Mouse (Mus musculus) hindbrain, postnatal 0 days (tissue): Measurements from ENCODE around the gene Gramd4. TPM values are rescaled to one million over a fixed set of nuclear protein-coding genes. Genes with fewer than 3 reads are reported as not detected.

ENCODE experiments used
- ATAC-seq: fragments of 200-750 bp; cut with Nextera tagmentation; 2 replicates; pipeline ENCODE4 v1.8.0; 2017; ENCODE audit warnings: mild to moderate bottlenecking, moderate TSS enrichment, moderate library complexity
- DNase-seq: peaks from one replicate; pipeline ENCODE4 v3.0.0-alpha.2; 2015; ENCODE audit warnings: low spot score
- H3K27ac ChIP-seq: fragments of 300-500 bp; sonication (generic); 2 replicates; pipeline ENCODE4 v1.5.1; 2014; ENCODE audit warnings: mild to moderate bottlenecking
- H3K27me3 ChIP-seq: fragments of 300-500 bp; sonication (generic); 2 replicates; pipeline ENCODE4 v1.6.1; 2014; ENCODE audit warnings: low read length, mixed read lengths; ENCODE audit not compliant: insufficient read depth
- H3K36me3 ChIP-seq: fragments of 300-500 bp; sonication (generic); 2 replicates; pipeline ENCODE4 v1.6.1; 2014; ENCODE audit warnings: low read length, mixed read lengths; ENCODE audit not compliant: insufficient read depth
- H3K4me1 ChIP-seq: fragments of 300-500 bp; sonication (generic); 2 replicates; pipeline ENCODE4 v1.6.1; 2014; ENCODE audit warnings: antibody characterized with exemption, low read length, mixed read lengths; ENCODE audit not compliant: insufficient read depth
- H3K4me2 ChIP-seq: fragments of 300-500 bp; sonication (generic); 2 replicates; pipeline ENCODE4 v1.6.1; 2014; ENCODE audit warnings: low read depth, mild to moderate bottlenecking, low read length, moderate library complexity, mixed read lengths
- H3K4me3 ChIP-seq: fragments of 300-500 bp; sonication (generic); 2 replicates; pipeline ENCODE4 v1.5.1; 2014; ENCODE audit warnings: low read length
- H3K9ac ChIP-seq: fragments of 300-500 bp; sonication (generic); replicated peaks from 2 replicates; pipeline ENCODE4 v1.6.1; 2014; ENCODE audit warnings: mild to moderate bottlenecking, low read length, moderate library complexity, mixed read lengths
- H3K9me3 ChIP-seq: fragments of 300-500 bp; sonication (generic); 2 replicates; pipeline ENCODE4 v1.6.1; 2016; ENCODE audit warnings: low read length, mixed read lengths
- CTCF ChIP-seq: IDR thresholded peaks from 2 replicates; pipeline ENCODE4 v1.5.1; 2016; ENCODE audit warnings: antibody characterized with exemption, control low read depth, low read depth
- WGBS: fragments of 180-500 bp; shearing (Covaris S2); extraction: QIAGEN DNeasy Blood & Tissue Kit; methylation state at CpG from one replicate; pipeline ENCODE4 v1.1.7; 2014; 5-methylcytosine and 5-hydroxymethylcytosine counted together
- polyA plus RNA-seq: library from polyadenylated mRNA; unstranded; fragments of >200 nt; fragmentation: Nextera tagmentation; extraction: Ambion mirVana; gene quantifications from 2 replicates; pipeline ENCODE4 v1.2.1, GENCODE M21; 2015
- total RNA-seq: library from RNA; depleted of rRNA; stranded (reverse); fragments of >200 nt; gene quantifications from 2 replicates; pipeline ENCODE4 v1.2.3, GENCODE M21; 2014

Gene Gramd4
- total and polyA plus RNA-seq, 2 experiments from 2014 or later, result 18.6 to 36.2 TPM

DNA sequence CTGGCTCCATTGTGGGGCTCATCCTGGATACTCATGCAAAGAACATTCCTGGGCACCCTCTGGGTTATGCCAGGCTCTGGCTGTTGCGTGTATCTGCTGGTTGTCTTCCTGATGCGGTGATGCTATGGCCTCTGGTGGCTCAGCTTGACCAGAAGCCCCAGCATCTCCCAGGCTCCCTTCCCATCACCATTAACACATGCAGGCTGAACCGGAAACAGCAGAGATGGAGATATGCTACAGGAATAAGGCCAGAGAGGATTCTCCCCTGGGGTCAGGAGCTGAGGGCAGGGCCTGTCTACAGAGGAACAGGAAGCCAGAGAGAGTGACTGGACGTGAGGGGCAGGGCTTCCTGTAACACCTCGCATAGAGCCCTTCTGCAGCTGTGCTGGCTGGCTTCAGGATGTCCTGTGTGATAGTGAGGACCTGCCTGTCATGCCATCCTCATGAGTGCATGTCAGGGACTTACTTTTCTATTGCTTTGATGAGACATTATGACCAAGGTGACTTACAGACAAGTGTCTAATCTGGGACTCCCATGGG is 1.2 kb upstream of the Gramd4 start:
- Histone ChIP-seq H3K27me3 (no peaks in the 10 kb centered on the region), H3K36me3 (no peaks in the 10 kb centered on the region), H3K27ac (no peak overlapping the region), H3K9me3 (no peaks in the 10 kb centered on the region), H3K4me3 (no peak overlapping the region), H3K9ac (no peak overlapping the region), H3K4me1 (peaks cover 26% of the 10 kb centered on the region), H3K4me2 (no peak overlapping the region)
- no peak for ATAC-seq
- DNase-seq, result no peak
- no peak for TF ChIP-seq CTCF
- WGBS, result 84% methylated on average over 5 of the region's 5 CpGs

DNA sequence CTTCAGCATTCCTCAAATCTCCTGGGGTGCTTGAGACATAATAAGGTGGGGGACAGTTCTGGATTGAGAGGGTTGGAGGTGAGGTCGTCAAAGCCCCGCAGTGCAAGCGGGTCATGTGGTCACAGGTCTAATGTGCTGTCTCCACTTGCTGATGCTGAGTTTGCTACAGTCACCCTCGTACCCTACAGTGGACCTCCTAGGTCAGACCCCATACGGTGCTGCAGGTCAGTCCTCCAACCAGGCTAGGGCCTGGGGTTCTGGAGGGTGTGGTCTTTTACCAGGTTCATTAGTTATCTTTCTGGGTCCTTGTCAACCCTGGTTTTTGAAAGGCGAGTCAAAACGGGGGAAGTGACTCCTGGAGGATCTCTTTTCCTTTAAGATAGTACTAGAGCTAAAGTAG is 413 bp downstream of the Gramd4 start:
- WGBS, result 8% methylated on average over 7 of the region's 7 CpGs
- Histone ChIP-seq H3K9me3 (no peaks in the 10 kb centered on the region), H3K9ac (peak overlapping the region; percentile 97; the same call in 1 of the 2 replicates), H3K36me3 (no peaks in the 10 kb centered on the region), H3K4me2 (peak overlapping the region; percentile 93), H3K4me1 (peaks cover 42% of the 10 kb centered on the region), H3K4me3 (peak overlapping the region; percentile 82), H3K27me3 (no peaks in the 10 kb centered on the region), H3K27ac (peak overlapping the region; percentile 95)
- DNase-seq (no peak), ATAC-seq (peak; percentile 41)
- no peak for TF ChIP-seq CTCF

DNA sequence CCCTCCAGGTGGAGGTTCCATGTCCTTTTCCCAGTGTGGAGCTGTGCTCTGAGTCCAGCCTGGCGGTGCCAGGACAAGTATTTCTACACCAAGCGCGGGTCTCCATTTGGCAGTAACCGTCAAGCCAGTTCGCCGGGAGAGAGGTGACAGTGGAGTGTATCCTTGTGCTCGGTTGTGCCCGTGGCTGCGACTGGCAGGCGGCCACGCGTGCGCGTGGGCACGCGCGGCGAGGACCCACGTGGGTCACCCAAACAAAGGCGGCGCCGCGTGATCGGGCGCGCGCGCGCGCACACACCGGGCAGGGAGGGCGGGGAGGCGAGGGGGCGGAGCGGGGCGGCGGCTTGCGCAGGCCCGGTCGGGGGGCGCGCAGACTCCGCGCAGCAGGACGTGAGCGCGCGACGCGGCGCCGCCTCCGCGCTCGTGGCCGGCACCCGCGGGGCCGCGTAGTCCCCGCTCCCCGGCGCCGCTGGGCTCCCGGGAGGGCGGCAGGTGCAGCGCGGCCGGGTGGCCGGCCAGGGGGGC is 960 bp downstream of the Gramd4 start:
- DNase-seq (peak; percentile 97), ATAC-seq (peak; percentile 77)
- Histone ChIP-seq H3K9me3 (no peaks in the 10 kb centered on the region), H3K4me1 (peaks cover 43% of the 10 kb centered on the region), H3K4me3 (peak overlapping the region; percentile 82), H3K9ac (peak overlapping the region; percentile 97), H3K36me3 (no peaks in the 10 kb centered on the region), H3K4me2 (peak overlapping the region; percentile 93), H3K27me3 (no peaks in the 10 kb centered on the region), H3K27ac (peak overlapping the region; percentile 95)
- 0% methylated on average over 53 of the region's 70 CpGs for WGBS
- no peak for TF ChIP-seq CTCF

GRCm38 (mm10) chr15:86058931-86059834 is 1.7 kb downstream of the Gramd4 start:
- H3K4me1 ChIP-seq, result peaks cover 43% of the 10 kb centered on the region
- WGBS, result under 1% methylated on average over 42 of the region's 49 CpGs
- no peaks in the 10 kb centered on the region for H3K9me3 ChIP-seq

GRCm38 (mm10) chr15:86059835-86060380 is 2.4 kb downstream of the Gramd4 start:
- H3K4me3 ChIP-seq, result peak overlapping the region; percentile 82
- no peaks in the 10 kb centered on the region for H3K27me3 ChIP-seq
- TF ChIP-seq CTCF, result no peak
- no peak for ATAC-seq
- 66% methylated on average over 7 of the region's 7 CpGs for WGBS
- no peaks in the 10 kb centered on the region for H3K9me3 ChIP-seq
- no peaks in the 10 kb centered on the region for H3K36me3 ChIP-seq
- H3K27ac ChIP-seq, result no peak overlapping the region; the same call in 1 of the 2 replicates
- H3K4me2 ChIP-seq, result peak overlapping the region; percentile 93
- DNase-seq, result no peak
- H3K9ac ChIP-seq, result peak overlapping the region; percentile 97; the same call in 1 of the 2 replicates
- peaks cover 43% of the 10 kb centered on the region for H3K4me1 ChIP-seq

More at GRCm38 (mm10) chr15:86058931-86059834, 1.7 kb downstream of the Gramd4 start:
- H3K27ac ChIP-seq, result peak overlapping the region; percentile 95
- peak overlapping the region; percentile 82 for H3K4me3 ChIP-seq
- ATAC-seq, result peak; percentile 66
- no peaks in the 10 kb centered on the region for H3K27me3 ChIP-seq
- H3K36me3 ChIP-seq, result no peaks in the 10 kb centered on the region
- peak overlapping the region; percentile 93 for H3K4me2 ChIP-seq
- peak; percentile 69 for DNase-seq
- H3K9ac ChIP-seq, result peak overlapping the region; percentile 97
- no peak for TF ChIP-seq CTCF

DNA sequence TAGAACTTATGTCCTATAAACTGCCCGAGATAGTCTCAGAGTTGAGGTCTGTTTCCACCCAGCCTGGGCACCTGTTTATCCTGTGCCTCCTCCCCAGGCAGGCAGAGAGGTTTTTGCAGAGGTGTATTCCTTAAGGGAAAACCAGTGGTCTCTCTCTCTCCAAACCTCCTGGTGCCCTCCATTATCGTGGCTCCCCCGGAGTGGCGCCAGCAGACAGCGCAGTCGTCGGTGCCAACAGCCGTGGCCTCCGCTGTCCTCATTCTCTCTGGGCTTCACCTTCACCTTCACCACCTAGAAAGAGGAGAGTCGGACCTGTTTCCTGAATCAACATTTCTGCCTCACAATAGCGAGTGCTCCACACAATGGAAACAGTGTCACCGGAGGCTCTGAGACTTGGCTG is 3.1 kb downstream of the Gramd4 start:
- DNase-seq, result no peak
- Histone ChIP-seq H3K27me3 (no peaks in the 10 kb centered on the region), H3K9ac (peak overlapping the region; percentile 33; the same call in 1 of the 2 replicates), H3K4me2 (peak overlapping the region; percentile 93), H3K9me3 (no peaks in the 10 kb centered on the region), H3K4me3 (peak overlapping the region; percentile 20), H3K36me3 (no peaks in the 10 kb centered on the region), H3K4me1 (peaks cover 43% of the 10 kb centered on the region), H3K27ac (no peak overlapping the region; the same call in 1 of the 2 replicates)
- WGBS, result 59% methylated on average over 12 of the region's 12 CpGs
- no peak for TF ChIP-seq CTCF
- no peak for ATAC-seq
